Mouse (Mus musculus) lung, postnatal 25 days (tissue): ENCODE measurements around the gene Kctd11.

Experiments
- DNase-seq: peaks from one replicate; pipeline ENCODE4 v3.0.0; 2022; ENCODE audit warnings: low spot score

Gene Kctd11

DNA sequence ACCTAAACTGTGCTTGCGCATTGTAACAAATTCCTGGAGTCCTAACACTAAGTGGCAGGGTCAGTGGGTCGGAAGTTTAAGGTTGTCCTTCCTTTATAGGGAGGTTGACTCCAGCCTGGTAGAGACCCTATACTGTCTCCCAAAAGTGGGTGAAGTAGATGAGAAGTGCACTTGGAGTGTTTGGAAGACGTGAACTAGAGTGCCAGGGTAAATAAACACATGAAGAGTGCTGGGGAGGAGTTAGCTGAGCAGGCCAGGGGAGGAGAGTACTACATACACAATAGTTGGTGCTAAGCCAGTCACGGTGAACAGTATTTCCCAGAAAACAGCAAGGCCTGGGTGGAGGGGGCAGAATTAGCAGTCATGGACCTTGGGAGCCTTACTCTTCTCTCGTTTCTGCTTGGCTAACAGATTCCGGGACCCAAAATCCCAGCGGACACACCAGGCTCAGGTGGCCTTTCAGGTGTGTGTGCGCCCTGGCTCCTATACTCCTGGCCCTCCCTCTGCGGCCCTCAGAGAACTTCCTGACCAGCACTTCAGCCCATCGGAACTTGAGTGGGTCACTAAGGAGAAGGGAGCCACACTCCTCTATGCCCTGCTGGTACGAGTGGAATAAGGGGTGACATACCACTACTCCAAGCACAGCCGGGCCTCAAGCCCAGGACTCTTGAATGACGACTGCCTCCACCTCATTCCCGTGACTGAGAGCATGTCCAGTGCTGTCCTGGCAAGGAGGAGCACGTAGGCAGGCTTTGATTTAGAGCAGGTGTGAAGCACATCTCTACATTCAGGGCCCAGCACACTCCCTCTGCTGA lies 31.7 kb upstream of the Kctd11 start:
- peak; percentile 75 for DNase-seq

GRCm38 (mm10) chr11:69911701-69912100 lies 30.5 kb upstream of the Kctd11 start:
- no peak for DNase-seq

- no peak for DNase-seq
These were observed 29.8 kb upstream of the Kctd11 start for GRCm38 (mm10) chr11:69910781-69911560.

GRCm38 (mm10) chr11:69910177-69910576 lies 29.0 kb upstream of the Kctd11 start:
- DNase-seq: no peak

- DNase-seq: no peak
These were observed 28.0 kb upstream of the Kctd11 start for GRCm38 (mm10) chr11:69909174-69909573.

DNA sequence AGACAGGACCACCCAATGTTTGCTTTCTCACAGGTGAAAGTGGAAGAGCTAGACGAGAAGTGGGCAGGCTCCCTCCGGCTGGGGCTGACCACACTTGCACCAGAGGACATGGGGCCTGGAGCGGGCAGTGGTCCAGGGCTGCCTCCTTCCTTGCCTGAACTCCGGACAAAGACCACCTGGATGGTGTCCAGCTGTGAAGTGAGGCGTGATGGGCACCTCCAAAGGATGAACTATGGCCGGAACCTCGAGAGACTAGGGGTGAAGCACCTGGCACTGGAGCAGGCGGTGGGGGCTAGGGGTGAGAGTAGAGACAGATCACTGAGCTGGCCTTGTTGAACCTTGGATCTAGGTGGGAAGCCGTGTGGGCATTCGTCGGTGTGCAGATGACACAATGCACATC lies 27.4 kb upstream of the Kctd11 start:
- no peak for DNase-seq

DNA sequence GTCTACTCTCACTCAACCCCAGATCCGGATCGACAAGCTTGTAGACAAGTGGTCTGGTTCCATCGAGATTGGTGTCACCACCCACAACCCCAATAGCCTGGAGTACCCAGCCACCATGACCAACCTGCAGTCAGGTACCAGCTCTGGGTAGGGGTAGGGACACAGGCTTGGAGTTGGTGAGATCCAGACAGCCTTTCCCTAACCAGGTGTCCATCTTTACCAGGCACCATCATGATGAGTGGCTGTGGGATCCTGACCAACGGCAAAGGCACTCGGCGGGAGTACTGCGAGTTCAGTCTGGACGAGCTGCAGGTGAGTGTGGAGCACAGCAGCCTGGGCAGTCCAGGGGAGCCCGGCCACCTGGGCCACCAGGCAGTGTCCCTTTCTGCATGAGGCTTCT lies 23.1 kb upstream of the Kctd11 start:
- no peak for DNase-seq

- DNase-seq: no peak
These were observed 21.8 kb upstream of the Kctd11 start for GRCm38 (mm10) chr11:69902972-69903371.

DNA sequence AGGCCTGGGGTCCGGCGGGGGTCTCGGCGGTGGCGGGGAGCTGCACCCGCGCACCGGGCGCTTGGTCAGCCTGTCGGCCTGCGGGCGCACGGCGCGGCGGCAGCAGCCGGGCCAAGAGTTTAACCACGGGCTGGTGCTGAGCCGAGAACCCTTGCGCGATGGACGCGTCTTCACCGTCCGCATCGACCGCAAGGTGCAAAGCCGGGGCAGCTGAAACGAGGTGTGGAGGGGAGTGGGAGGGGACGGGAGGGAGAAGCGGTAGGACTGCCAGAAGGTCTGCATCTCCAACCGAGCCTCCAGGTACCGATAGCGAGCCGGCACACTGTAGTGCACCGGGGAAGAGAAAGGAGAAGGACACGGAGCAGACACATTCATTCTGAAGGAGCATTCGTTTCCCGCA lies 20.8 kb upstream of the Kctd11 start:
- DNase-seq: no peak

GRCm38 (mm10) chr11:69901406-69901846 lies 20.2 kb upstream of the Kctd11 start:
- DNase-seq: peak; percentile 97

DNA sequence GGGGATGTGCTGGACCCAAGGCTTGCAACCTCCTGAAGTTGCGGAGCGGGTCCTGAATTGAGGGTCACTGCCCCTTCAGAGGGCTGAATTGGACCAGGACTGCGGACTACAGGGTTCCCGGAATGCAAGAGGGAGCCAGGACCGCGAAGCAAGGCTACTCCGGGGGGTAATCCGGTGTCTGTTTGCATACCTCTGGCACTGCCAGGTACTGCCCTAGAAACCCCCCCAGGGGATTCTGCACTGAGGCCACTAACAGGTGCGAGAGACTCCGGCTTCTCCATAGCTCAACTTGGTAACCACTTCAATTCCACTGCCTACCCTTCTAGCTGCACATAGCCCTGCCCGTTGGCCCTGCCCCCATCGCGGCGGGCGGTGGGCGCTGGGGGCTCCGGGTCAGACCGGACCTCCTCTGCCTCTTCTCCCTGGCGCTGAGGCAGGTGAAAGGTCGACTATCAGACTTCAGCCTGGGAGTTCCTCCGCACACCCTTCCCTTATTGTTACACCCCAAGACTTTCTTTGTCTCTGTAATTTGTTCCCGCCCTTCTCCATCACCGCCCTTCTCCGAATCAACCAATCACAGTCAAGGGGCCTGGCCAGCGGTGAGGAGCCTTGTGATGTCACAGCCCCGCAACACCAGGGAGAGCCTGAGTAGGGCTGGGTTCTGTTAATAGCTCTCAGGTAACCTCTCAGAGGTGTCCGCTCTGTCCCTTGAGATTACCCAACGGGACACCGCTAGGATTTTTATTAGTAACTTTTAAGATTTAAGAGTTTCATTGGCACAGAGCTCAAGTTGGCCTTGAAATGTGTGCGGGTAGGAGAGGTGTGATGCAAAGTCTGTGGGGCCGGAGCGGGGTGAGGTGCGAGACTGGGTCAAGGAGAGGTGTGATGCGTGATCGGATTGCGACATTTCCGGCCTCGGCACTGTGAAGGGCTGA lies 19.5 kb upstream of the Kctd11 start, which contains the start of the genes 2810408A11Rik and Neurl4:
Gene 2810408A11Rik, minus strand, starts transcription at position 517 of the 935 bp plus-strand sequence.
Gene Neurl4, plus strand, starts transcription at position 602 of the 935 bp plus-strand sequence.
- peak; percentile 96 for DNase-seq

GRCm38 (mm10) chr11:69899870-69900269 lies 18.7 kb upstream of the Kctd11 start:
- DNase-seq: no peak

DNA sequence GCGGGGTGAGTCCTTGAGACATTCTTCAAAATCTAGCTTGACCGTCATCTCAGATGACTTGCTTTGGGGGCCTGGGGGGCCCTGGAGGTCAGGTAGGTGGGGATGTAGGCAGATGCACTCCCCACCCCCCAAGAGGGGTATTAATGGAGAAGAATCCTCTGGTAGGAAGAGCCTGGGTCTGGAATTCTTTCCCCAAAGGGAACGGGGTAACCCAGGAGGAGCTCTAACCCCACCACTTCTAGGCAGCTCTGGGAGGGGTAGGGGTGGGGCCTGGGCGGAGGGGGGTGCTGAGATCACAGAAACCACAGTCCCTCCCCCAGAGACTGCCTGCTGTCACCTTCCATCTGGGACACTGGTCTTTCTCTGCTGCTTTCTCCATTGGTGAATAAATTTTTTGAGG lies 14.1 kb upstream of the Kctd11 start, which contains the start of gene Acap1:
Gene Acap1, minus strand, starts transcription at position 249 of the 400 bp plus-strand sequence.
- DNase-seq: no peak

DNA sequence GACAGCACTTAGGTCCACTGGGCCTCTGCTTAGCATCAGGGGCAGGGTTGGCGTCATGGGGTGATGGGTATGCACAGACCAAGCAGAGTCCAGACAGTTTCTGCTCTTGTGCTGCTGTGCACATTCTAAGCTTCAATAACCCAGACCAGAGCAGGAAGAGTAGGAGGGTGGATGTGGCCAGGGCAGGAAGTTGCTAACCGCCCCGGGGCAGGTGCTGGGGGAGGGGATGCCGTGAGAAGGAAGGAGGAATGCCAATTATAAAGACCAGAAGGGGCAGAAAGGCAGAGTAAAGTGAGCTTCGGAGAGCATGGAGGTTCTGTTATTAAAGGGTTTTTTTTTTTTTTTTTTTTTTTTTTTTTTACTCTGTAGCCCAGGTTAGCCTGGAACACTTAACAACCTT lies 13.5 kb upstream of the Kctd11 start:
- peak; percentile 53 for DNase-seq

GRCm38 (mm10) chr11:69891482-69891881 lies 10.3 kb upstream of the Kctd11 start:
- DNase-seq: no peak

- DNase-seq: peak; percentile 53
These were observed 5.9 kb upstream of the Kctd11 start for GRCm38 (mm10) chr11:69886907-69887635.

GRCm38 (mm10) chr11:69884663-69885062 lies 3.5 kb upstream of the Kctd11 start:
- no peak for DNase-seq

DNA sequence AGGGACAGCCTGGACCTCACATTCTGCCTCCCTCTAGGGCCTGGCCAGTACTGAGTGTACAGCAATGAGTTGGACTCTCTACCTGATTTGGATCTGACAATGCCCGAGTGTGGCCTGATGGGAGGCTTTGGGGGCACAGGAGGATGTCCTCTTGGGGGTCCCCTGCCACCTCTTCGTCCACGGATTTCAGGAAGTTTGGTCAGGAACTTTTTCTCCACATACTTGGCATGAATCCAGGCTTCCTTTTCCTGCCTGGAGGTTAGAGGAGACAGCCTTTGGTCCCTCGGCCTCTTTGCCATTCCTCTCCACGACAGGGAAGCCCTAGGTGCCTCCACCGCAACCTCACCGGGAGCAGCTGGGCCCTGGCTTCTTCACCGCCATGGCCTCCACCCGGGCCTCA lies 3.0 kb upstream of the Kctd11 start:
- no peak for DNase-seq

GRCm38 (mm10) chr11:69883527-69884151 lies 2.4 kb upstream of the Kctd11 start:
- no peak for DNase-seq

DNA sequence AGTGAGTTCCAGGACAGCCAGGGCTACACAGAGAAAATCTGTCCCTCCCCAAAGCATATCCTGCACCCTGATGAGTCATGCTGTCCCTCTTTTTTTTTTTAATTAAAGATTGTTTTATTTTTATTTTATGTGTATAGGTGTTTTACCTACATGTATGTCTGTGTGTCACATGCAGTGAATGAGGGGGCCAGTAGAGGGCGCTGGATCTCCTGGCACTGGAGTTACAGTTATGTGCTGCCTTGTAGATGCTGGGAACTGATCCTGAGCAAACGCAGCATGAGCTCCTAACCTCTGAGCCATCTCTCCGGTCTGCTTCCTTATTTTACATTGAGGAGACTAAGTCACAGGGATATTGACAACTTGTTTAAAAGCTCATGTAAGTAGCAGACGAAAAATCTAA lies 1.9 kb upstream of the Kctd11 start:
- DNase-seq: no peak
